Mouse (Mus musculus) urinary bladder, postnatal 10 days (tissue): ENCODE data around the gene Ocln.
A peak's percentile ranks its signal among the peaks of the same experiment; 100 is the strongest.
"Not testable (repeated sequence)": the region's sequence is repeated elsewhere in the genome, so short reads cannot be mapped to it uniquely, and the experiment has no call there.

Experiments used
- DNase-seq: peaks from one replicate; pipeline ENCODE4 v3.0.0; 2022; ENCODE audit warnings: low spot score

Gene Ocln

GRCm38 (mm10) chr13:100492061-100492787 lies 60.3 kb downstream of the Ocln start, which contains the start of gene Gtf2h2:
Gene Gtf2h2 (minus strand): TSS chr13:100492579.
- DNase-seq = peak; percentile 61

- DNase-seq = no peak
These were observed 60.9 kb downstream of the Ocln start for GRCm38 (mm10) chr13:100491623-100492022.

- DNase-seq = no peak
These were observed 62.1 kb downstream of the Ocln start for GRCm38 (mm10) chr13:100490424-100490823.

GRCm38 (mm10) chr13:100483610-100484009 lies 68.9 kb downstream of the Ocln start:
- DNase-seq = no peak

- DNase-seq = no peak
These were observed 88.8 kb downstream of the Ocln start for GRCm38 (mm10) chr13:100463527-100464222.

GRCm38 (mm10) chr13:100461336-100461735 lies 91.2 kb downstream of the Ocln start:
- DNase-seq = no peak

GRCm38 (mm10) chr13:100452415-100453127 lies 99.9 kb downstream of the Ocln start, which contains the start of gene Naip1:
Gene Naip1 (minus strand): TSS chr13:100452869.
- DNase-seq = not testable (repeated sequence)

GRCm38 (mm10) chr13:100449495-100449894 lies 103.0 kb downstream of the Ocln start:
- DNase-seq = no peak
